Comparison of ENCODE assay signal across 10 mouse cellular contexts in the genomic region with DNA sequence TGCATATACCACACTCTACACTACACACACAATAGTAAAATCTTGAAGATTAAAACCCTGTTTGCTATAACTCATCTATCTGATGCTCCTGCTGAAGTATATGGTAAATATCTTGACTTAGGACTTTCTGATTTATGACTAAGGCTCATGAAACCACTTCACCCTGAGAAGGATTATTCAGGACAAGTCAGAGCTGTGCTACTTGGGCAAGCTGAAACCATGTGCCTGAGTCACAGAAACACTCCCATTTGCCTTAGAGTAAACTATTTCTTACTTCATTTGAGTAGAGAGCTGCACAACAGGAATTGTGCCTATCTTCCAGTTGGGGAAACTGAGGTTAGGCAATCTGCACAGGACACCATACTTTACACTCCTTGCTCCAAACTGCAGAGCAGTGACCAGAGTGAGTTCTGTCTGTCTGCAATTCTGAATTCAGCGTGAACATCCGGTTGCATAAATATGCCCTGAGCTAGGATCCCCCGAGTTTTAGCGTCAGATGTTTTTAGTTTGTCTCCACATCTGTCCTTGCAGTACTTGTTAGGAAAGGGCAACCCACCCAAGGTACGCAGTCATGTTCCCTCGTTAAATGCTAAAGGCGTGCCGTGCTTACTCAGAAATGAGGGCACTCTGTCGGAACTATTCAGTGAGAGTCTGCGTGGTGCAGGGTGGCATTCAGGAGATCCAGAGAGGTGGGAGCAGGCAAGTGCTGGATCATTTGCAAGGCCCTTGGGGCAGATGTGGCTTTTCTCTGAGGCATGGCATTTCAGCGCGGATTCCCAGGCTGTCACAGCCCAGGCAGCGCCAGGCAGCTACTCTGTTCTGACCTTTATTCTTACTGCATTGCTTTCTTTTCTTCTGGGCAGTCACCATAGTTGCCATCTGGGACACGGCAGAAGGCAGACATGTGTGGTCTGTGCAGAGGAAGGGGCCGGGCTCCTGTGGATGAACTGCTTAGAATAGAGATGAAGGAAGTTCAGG. TPM values are rescaled to one million over a fixed set of nuclear protein-coding genes. Genes with fewer than 3 reads are reported as not detected.
DNase-seq lines count a peak whose midpoint lies in the region; ATAC-seq and TF ChIP-seq lines count a peak whose summit lies in the region.
"Had no signal": no experiment of that assay in that cellular context is flagged by ENCODE, and none has a peak within 500 bp of the region (broad histone marks: within the 10 kb centered on the region; RNA-seq: fewer than 3 reads in every experiment).

No protein-coding gene starts in this region.

- peak overlapping the region; percentile 43; the same call in 1 of the 2 replicates for H3K27ac ChIP-seq in gastrocnemius, adult 2 months
- no peak overlapping the region for H3K27ac ChIP-seq in forebrain, embryonic 11.5 days (ENCODE audit: low read depth, low read length)
- no peak overlapping the region for H3K27ac ChIP-seq in limb, embryonic 11.5 days (replicated peaks; ENCODE audit: low read depth, low read length)
- H3K27ac ChIP-seq in neural tube, embryonic 14.5 days (ENCODE audit: low read depth, low read length): no peak overlapping the region; the same call in 1 of the 2 replicates

- intact Hi-C loops in gastrocnemius, adult 2 months (cut with DNase I): no loop called here

- DNase-seq in gastrocnemius, adult 2 months: no peak
- DNase-seq in gastrocnemius, postnatal 10 days: no peak
- DNase-seq in forebrain, embryonic 11.5 days (ENCODE audit: low spot score): peak; percentile 61
- DNase-seq in limb, embryonic 11.5 days (ENCODE audit: low spot score): peak; percentile 30
- DNase-seq in urinary bladder, postnatal 25 days (ENCODE audit: low spot score): no peak
- DNase-seq in lung, adult 2 months: no peak
- DNase-seq in thymus, postnatal 36 days: no peak
- DNase-seq: spleen, adult 18-20 months had no signal

- no peaks in the 10 kb centered on the region for H3K27me3 ChIP-seq in forebrain, embryonic 11.5 days (ENCODE audit: control insufficient read depth, insufficient read depth, low read length)
- no peaks in the 10 kb centered on the region for H3K27me3 ChIP-seq in limb, embryonic 11.5 days (ENCODE audit: control insufficient read depth, insufficient read depth, low read length)
- no peaks in the 10 kb centered on the region for H3K27me3 ChIP-seq in neural tube, embryonic 14.5 days (ENCODE audit: control insufficient read depth, insufficient read depth, low read length)

- no peak overlapping the region for H3K9ac ChIP-seq in forebrain, embryonic 11.5 days (ENCODE audit: low read length)
- no peak overlapping the region for H3K9ac ChIP-seq in limb, embryonic 11.5 days (ENCODE audit: low read length)
- no peak overlapping the region for H3K9ac ChIP-seq in neural tube, embryonic 14.5 days (replicated peaks; ENCODE audit: low read depth, low read length)
- H3K9ac ChIP-seq: heart, embryonic 12.5 days had no signal

- peak; percentile 40 for ATAC-seq in forebrain, embryonic 11.5 days (replicated peaks; ENCODE audit: low FRiP score)
- no peak for ATAC-seq in limb, embryonic 11.5 days (ENCODE audit: insufficient number of reproducible peaks, low FRiP score, low TSS enrichment, low read depth)
- ATAC-seq in neural tube, embryonic 14.5 days (ENCODE audit: low read depth): peak; percentile 42; the same call in 1 of the 2 replicates

- H3K36me3 ChIP-seq in forebrain, embryonic 11.5 days (ENCODE audit: control insufficient read depth, insufficient read depth, low read length): no peaks in the 10 kb centered on the region
- H3K36me3 ChIP-seq in limb, embryonic 11.5 days (ENCODE audit: control insufficient read depth, insufficient read depth, low read length): no peaks in the 10 kb centered on the region
- H3K36me3 ChIP-seq in neural tube, embryonic 14.5 days (ENCODE audit: control insufficient read depth, insufficient read depth, low read length): no peaks in the 10 kb centered on the region
- H3K36me3 ChIP-seq: heart, embryonic 12.5 days had no signal

- peaks cover 16% of the 10 kb centered on the region for H3K4me1 ChIP-seq in forebrain, embryonic 11.5 days (replicated peaks; ENCODE audit: control insufficient read depth, insufficient read depth, low read length)
- H3K4me1 ChIP-seq in limb, embryonic 11.5 days (ENCODE audit: control insufficient read depth, insufficient read depth, low read length): peaks cover 8% of the 10 kb centered on the region; the same call in 1 of the 2 replicates
- H3K4me1 ChIP-seq in neural tube, embryonic 14.5 days (ENCODE audit: control insufficient read depth, insufficient read depth, low read length): peaks cover 9% of the 10 kb centered on the region; the same call in 1 of the 2 replicates
- peaks cover 11% of the 10 kb centered on the region for H3K4me1 ChIP-seq in lung, adult 2 months (ENCODE audit: control insufficient read depth, insufficient read depth, low read length)

- H3K4me2 ChIP-seq in forebrain, embryonic 11.5 days (ENCODE audit: low read depth, low read length, severe bottlenecking): no peak overlapping the region
- H3K4me2 ChIP-seq in limb, embryonic 11.5 days (ENCODE audit: low read depth, severe bottlenecking): no peak overlapping the region
- no peak overlapping the region for H3K4me2 ChIP-seq in neural tube, embryonic 14.5 days (ENCODE audit: low read depth, low read length)
- H3K4me2 ChIP-seq: heart, embryonic 12.5 days had no signal

- no peaks in the 10 kb centered on the region for H3K9me3 ChIP-seq in forebrain, embryonic 11.5 days (ENCODE audit: control insufficient read depth, low read length)
- H3K9me3 ChIP-seq in limb, embryonic 11.5 days (ENCODE audit: control insufficient read depth, low read length): no peaks in the 10 kb centered on the region
- no peaks in the 10 kb centered on the region for H3K9me3 ChIP-seq in neural tube, embryonic 14.5 days (ENCODE audit: control insufficient read depth, low read length)
- H3K9me3 ChIP-seq: heart, embryonic 12.5 days had no signal

- TF ChIP-seq CTCF in gastrocnemius, adult 2 months (IDR thresholded peaks at IDR 0.05): no peak
- TF ChIP-seq CTCF in lung, adult 2 months (IDR thresholded peaks at IDR 0.05; ENCODE audit: insufficient read depth, low read length): no peak

- no peak overlapping the region for H3K4me3 ChIP-seq in gastrocnemius, adult 2 months
- H3K4me3 ChIP-seq in forebrain, embryonic 11.5 days (ENCODE audit: low read depth, low read length): no peak overlapping the region
- no peak overlapping the region for H3K4me3 ChIP-seq in limb, embryonic 11.5 days (ENCODE audit: low read depth, low read length)
- H3K4me3 ChIP-seq in neural tube, embryonic 14.5 days (ENCODE audit: low read depth, low read length): no peak overlapping the region
- H3K4me3 ChIP-seq in lung, adult 2 months (replicated peaks; ENCODE audit: extremely low read depth, low read depth, low read length): no peak overlapping the region
- H3K4me3 ChIP-seq: heart, embryonic 12.5 days had no signal

- no peak for TF ChIP-seq POLR2A in lung, adult 2 months (IDR thresholded peaks at IDR 0.05; ENCODE audit: borderline replicate concordance, extremely low read depth, low read depth, low read length)

- 50% methylated on average over 15 of the region's 15 CpGs for WGBS in forebrain, embryonic 11.5 days
- WGBS in limb, embryonic 11.5 days: 45% methylated on average over 15 of the region's 15 CpGs
- WGBS in neural tube, embryonic 14.5 days: 45% methylated on average over 15 of the region's 15 CpGs
- 56% methylated on average over 15 of the region's 15 CpGs for WGBS in lung, adult 2 months

RNA-seq across cellular contexts. Expression of a gene that starts 53.6 kb away (rescaled TPM):
- total RNA-seq in gastrocnemius, adult 2 months (2021): 10 to 100 TPM in 1 of 2 experiments, 1 to 10 TPM in 1; 9.8 to 10.6 TPM
- total RNA-seq in gastrocnemius, postnatal 10 days (2021): 10 to 100 TPM; 16.3 to 21.0 TPM
- 49.1 and 52.6 TPM in 2 replicates for polyA plus RNA-seq in forebrain, embryonic 11.5 days (2014; fragmentation: Nextera tagmentation; extraction: Ambion mirVana)
- polyA plus RNA-seq in limb, embryonic 11.5 days (2014; fragmentation: Nextera tagmentation; extraction: Ambion mirVana): 44.1 and 47.7 TPM in 2 replicates
- polyA plus RNA-seq in neural tube, embryonic 14.5 days (2014; fragmentation: Nextera tagmentation; extraction: Ambion mirVana): 48.0 and 51.7 TPM in 2 replicates
- polyA plus RNA-seq in lung, adult 2 months (2012; rRNA removed): 11.7 and 14.6 TPM in 2 replicates

Comparison
In these comparisons a context has a peak if more than half of its experiments do, and no peak if none do; other contexts are left out.
1. DNase-seq: peak in forebrain, embryonic 11.5 days (single experiment) and limb, embryonic 11.5 days (single experiment); none in gastrocnemius, adult 2 months (single experiment), gastrocnemius, postnatal 10 days (single experiment), urinary bladder, postnatal 25 days (single experiment), lung, adult 2 months (single experiment) and thymus, postnatal 36 days (0 of 2).